Mouse (Mus musculus) erythroblast, embryonic 14.5 days (primary cell): ENCODE measurements around the gene Olfr47.

Experiments used
- GATA1 ChIP-seq: IDR thresholded peaks from 2 replicates; pipeline ENCODE4 v1.6.1; 2012; ENCODE audit warnings: low read length, inconsistent platforms, mixed read lengths
- TAL1 ChIP-seq: IDR thresholded peaks from 3 replicates; pipeline ENCODE4 v1.6.1; 2012; ENCODE audit warnings: low read length, inconsistent platforms, mixed read lengths

- TF ChIP-seq TAL1 (no peak), GATA1 (no peak)
Observed at GRCm38 (mm10) chr6:43196781-43197180, 34.5 kb upstream of the Olfr47 start, which contains the start of gene Olfr435.
